21 mouse cellular contexts compared by ENCODE assay signal in the genomic region with DNA sequence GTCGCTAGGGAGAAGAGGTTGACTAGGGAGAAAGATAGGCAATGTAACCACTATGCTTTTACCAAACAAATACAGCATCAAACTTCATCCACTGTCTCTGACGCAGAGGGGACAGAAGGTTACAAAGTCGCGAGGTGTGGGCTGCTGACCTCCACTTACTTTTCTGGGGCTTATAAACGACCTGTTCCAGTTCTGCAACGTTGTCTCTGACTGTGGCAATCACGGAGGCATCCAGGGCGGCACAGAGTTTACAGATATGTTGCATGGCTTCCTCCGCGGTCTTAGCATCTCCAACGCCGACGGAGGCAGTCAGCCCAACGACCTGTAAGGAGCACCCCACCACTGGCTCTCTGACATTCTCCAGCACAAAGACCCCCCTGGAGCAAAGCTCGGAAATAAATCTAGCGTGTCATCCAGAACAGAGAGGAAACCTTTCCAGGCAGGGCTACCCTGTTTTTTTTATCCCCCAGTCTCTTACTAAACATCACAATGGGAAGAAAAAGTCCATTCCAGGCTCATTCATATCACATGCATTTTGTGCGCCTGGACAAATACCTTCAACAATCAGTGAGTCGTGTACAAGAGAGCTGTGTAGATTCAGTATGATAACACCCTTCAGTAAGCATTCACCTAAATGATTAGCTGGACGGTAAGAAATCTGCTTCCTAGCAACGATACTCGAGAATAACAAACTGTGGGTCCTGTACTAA. TPM values are rescaled to one million over a fixed set of nuclear protein-coding genes. Genes with fewer than 3 reads are reported as not detected.
DNase-seq lines count a peak whose midpoint lies in the region; ATAC-seq and TF ChIP-seq lines count a peak whose summit lies in the region.
"Had no signal": no experiment of that assay in that cellular context is flagged by ENCODE, and none has a peak within 500 bp of the region (broad histone marks: within the 10 kb centered on the region; RNA-seq: fewer than 3 reads in every experiment).

No protein-coding gene starts in this region.

- 0 out of 2 replicates have a peak overlapping the region, but pooled peaks have one; percentile 2 for H3K4me2 ChIP-seq in hindbrain, embryonic 13.5 days
- H3K4me2 ChIP-seq in liver, postnatal 0 days (ENCODE audit: low read depth, low read length): no peak overlapping the region
- no peak overlapping the region for H3K4me2 ChIP-seq in lung, postnatal 0 days (replicated peaks; ENCODE audit: low read depth, low read length)
- H3K4me2 ChIP-seq: embryonic facial prominence, embryonic 13.5 days; forebrain, embryonic 12.5 days; heart, embryonic 11.5 days; heart, embryonic 15.5 days had no signal

- no peak overlapping the region for H3K27ac ChIP-seq in hindbrain, embryonic 13.5 days
- no peak overlapping the region for H3K27ac ChIP-seq in hindbrain, embryonic 10.5 days
- H3K27ac ChIP-seq in liver, postnatal 0 days (ENCODE audit: low read depth): peak overlapping the region; percentile 96
- no peak overlapping the region for H3K27ac ChIP-seq in lung, postnatal 0 days (ENCODE audit: low read length)
- no peak overlapping the region for H3K27ac ChIP-seq in limb, embryonic 10.5 days
- H3K27ac ChIP-seq: embryonic facial prominence, embryonic 13.5 days; forebrain, embryonic 12.5 days; heart, adult 2 months; heart, embryonic 15.5 days had no signal

- peaks cover 6% of the 10 kb centered on the region; the same call in 1 of the 2 replicates for H3K27me3 ChIP-seq in hindbrain, embryonic 13.5 days
- H3K27me3 ChIP-seq in hindbrain, embryonic 10.5 days (ENCODE audit: insufficient read depth, poor library complexity, severe bottlenecking): no peaks in the 10 kb centered on the region
- no peaks in the 10 kb centered on the region for H3K27me3 ChIP-seq in liver, postnatal 0 days (ENCODE audit: insufficient read depth, low read length)
- H3K27me3 ChIP-seq in E14TG2a.4 (ENCODE audit: insufficient read depth, low read length): no peaks in the 10 kb centered on the region
- no peaks in the 10 kb centered on the region for H3K27me3 ChIP-seq in lung, postnatal 0 days (replicated peaks; ENCODE audit: insufficient read depth, low read length)
- H3K27me3 ChIP-seq in limb, embryonic 10.5 days (ENCODE audit: low read depth, poor library complexity, severe bottlenecking): peaks cover 27% of the 10 kb centered on the region
- H3K27me3 ChIP-seq: CH12.LX; forebrain, embryonic 12.5 days; heart, embryonic 15.5 days had no signal

- H3K4me3 ChIP-seq in hindbrain, embryonic 13.5 days: no peak overlapping the region
- H3K4me3 ChIP-seq in hindbrain, embryonic 10.5 days: no peak overlapping the region
- H3K4me3 ChIP-seq in liver, postnatal 0 days (ENCODE audit: low read depth, low read length): no peak overlapping the region
- H3K4me3 ChIP-seq in E14TG2a.4 (replicated peaks; ENCODE audit: low read length): peak overlapping the region; percentile 53
- H3K4me3 ChIP-seq in lung, postnatal 0 days (ENCODE audit: low read depth, low read length): no peak overlapping the region
- no peak overlapping the region for H3K4me3 ChIP-seq in limb, embryonic 10.5 days
- H3K4me3 ChIP-seq: embryonic facial prominence, embryonic 13.5 days; forebrain, embryonic 12.5 days; heart, adult 2 months; heart, embryonic 15.5 days had no signal

- no peaks in the 10 kb centered on the region for H3K9me3 ChIP-seq in hindbrain, embryonic 13.5 days
- H3K9me3 ChIP-seq in hindbrain, embryonic 10.5 days: no peaks in the 10 kb centered on the region
- H3K9me3 ChIP-seq in liver, postnatal 0 days (ENCODE audit: low read length): no peaks in the 10 kb centered on the region
- H3K9me3 ChIP-seq in E14TG2a.4 (ENCODE audit: low read length): peaks cover 11% of the 10 kb centered on the region
- no peaks in the 10 kb centered on the region for H3K9me3 ChIP-seq in lung, postnatal 0 days (ENCODE audit: low read length)
- no peaks in the 10 kb centered on the region for H3K9me3 ChIP-seq in limb, embryonic 10.5 days (replicated peaks)
- H3K9me3 ChIP-seq: embryonic facial prominence, embryonic 13.5 days; forebrain, embryonic 12.5 days; G1E; heart, embryonic 15.5 days had no signal

- WGBS in hindbrain, embryonic 13.5 days: 41% methylated on average over 21 of the region's 21 CpGs
- 50% methylated on average over 21 of the region's 21 CpGs for WGBS in hindbrain, embryonic 10.5 days
- WGBS in liver, postnatal 0 days (ENCODE audit: insufficient replicate concordance): 61% methylated on average over 21 of the region's 21 CpGs
- WGBS in lung, postnatal 0 days: 48% methylated on average over 21 of the region's 21 CpGs
- WGBS in limb, embryonic 10.5 days: 48% methylated on average over 21 of the region's 21 CpGs

- H3K4me1 ChIP-seq in hindbrain, embryonic 13.5 days (replicated peaks): peaks cover 19% of the 10 kb centered on the region
- H3K4me1 ChIP-seq in hindbrain, embryonic 10.5 days (replicated peaks): peaks cover 10% of the 10 kb centered on the region
- 0 out of 2 replicates have a peak, but pooled peaks cover 3% of the 10 kb centered on the region for H3K4me1 ChIP-seq in liver, postnatal 0 days (ENCODE audit: insufficient read depth)
- peaks cover 75% of the 10 kb centered on the region for H3K4me1 ChIP-seq in E14TG2a.4 (replicated peaks; ENCODE audit: low read depth, low read length)
- H3K4me1 ChIP-seq in lung, postnatal 0 days (ENCODE audit: insufficient read depth, low read depth, low read length): no peaks in the 10 kb centered on the region
- peaks cover 7% of the 10 kb centered on the region for H3K4me1 ChIP-seq in limb, embryonic 10.5 days
- H3K4me1 ChIP-seq: embryonic facial prominence, embryonic 13.5 days had no signal

- ATAC-seq in hindbrain, embryonic 13.5 days (ENCODE audit: low FRiP score): no peak
- peak; percentile 68 for ATAC-seq in liver, postnatal 0 days
- no peak for ATAC-seq in lung, postnatal 0 days
- ATAC-seq: forebrain, embryonic 16.5 days had no signal

- no peak overlapping the region for H3K9ac ChIP-seq in hindbrain, embryonic 13.5 days
- no peak overlapping the region for H3K9ac ChIP-seq in liver, postnatal 0 days (replicated peaks)
- H3K9ac ChIP-seq in lung, postnatal 0 days (replicated peaks; ENCODE audit: low read depth): no peak overlapping the region
- H3K9ac ChIP-seq: embryonic facial prominence, embryonic 13.5 days; forebrain, embryonic 12.5 days; heart, embryonic 15.5 days had no signal

- no peaks in the 10 kb centered on the region for H3K36me3 ChIP-seq in hindbrain, embryonic 13.5 days
- no peaks in the 10 kb centered on the region for H3K36me3 ChIP-seq in hindbrain, embryonic 10.5 days
- peaks cover 39% of the 10 kb centered on the region for H3K36me3 ChIP-seq in liver, postnatal 0 days (replicated peaks; ENCODE audit: insufficient read depth, low read length)
- H3K36me3 ChIP-seq in E14TG2a.4 (ENCODE audit: insufficient read depth, low read length): peaks cover 47% of the 10 kb centered on the region
- H3K36me3 ChIP-seq in lung, postnatal 0 days (ENCODE audit: insufficient read depth, low read length): no peaks in the 10 kb centered on the region
- H3K36me3 ChIP-seq in limb, embryonic 10.5 days: no peaks in the 10 kb centered on the region
- H3K36me3 ChIP-seq: embryonic facial prominence, embryonic 13.5 days; forebrain, embryonic 12.5 days; G1E had no signal

- no peak for TF ChIP-seq EP300 in liver, postnatal 0 days (IDR thresholded peaks at IDR 0.05; ENCODE audit: low read depth)
- no peak for TF ChIP-seq EP300 in lung, postnatal 0 days (IDR thresholded peaks at IDR 0.05)

- no peak for TF ChIP-seq CTCF in liver, postnatal 0 days (IDR thresholded peaks at IDR 0.05; ENCODE audit: low read depth)
- TF ChIP-seq CTCF in E14TG2a.4 (conservative IDR thresholded peaks at IDR 0.05; ENCODE audit: low read length): no peak
- no peak for TF ChIP-seq CTCF in lung, postnatal 0 days (IDR thresholded peaks at IDR 0.05)

- DNase-seq in hindbrain, embryonic 10.5 days (ENCODE audit: low spot score): no peak
- peak; percentile 22 for DNase-seq in liver, postnatal 0 days
- DNase-seq in liver (no peak), R1 (ENCODE audit: low read depth, low spot score) (peak; percentile 59)
- no peak for DNase-seq in lung, postnatal 0 days (ENCODE audit: low spot score)
- DNase-seq in limb, embryonic 10.5 days (ENCODE audit: low spot score): no peak
- DNase-seq: adrenal gland, postnatal 10 days; cerebellum, adult 11 months; cerebellum, adult 8-10 months; cerebellum, postnatal 14 days; gastrocnemius, postnatal 10 days; heart, adult 2 months had no signal

RNA-seq across cellular contexts. Expression of a gene that starts 17.6 kb away (rescaled TPM):
- polyA plus RNA-seq in hindbrain, embryonic 13.5 days (2015; fragmentation: Nextera tagmentation; extraction: Ambion mirVana): 3.5 and 4.3 TPM in 2 replicates
- polyA plus RNA-seq in hindbrain, embryonic 10.5 days (2016; fragmentation: Nextera tagmentation; extraction: Ambion mirVana): 2.1 and 4.2 TPM in 2 replicates
- polyA plus RNA-seq in liver, postnatal 0 days (2015; fragmentation: Nextera tagmentation; extraction: Ambion mirVana): 8.2 and 9.3 TPM in 2 replicates
- polyA plus RNA-seq in lung, postnatal 0 days (2015; fragmentation: Nextera tagmentation; extraction: Ambion mirVana): 15.3 and 18.1 TPM in 2 replicates
- polyA plus RNA-seq in limb, embryonic 10.5 days (2016; fragmentation: Nextera tagmentation; extraction: Ambion mirVana): 2.0 and 3.7 TPM in 2 replicates

RNA-seq across cellular contexts. Expression of a gene that starts 47.3 kb away (rescaled TPM):
- polyA plus RNA-seq in hindbrain, embryonic 13.5 days (2015; fragmentation: Nextera tagmentation; extraction: Ambion mirVana): 16.7 and 17.2 TPM in 2 replicates
- polyA plus RNA-seq in hindbrain, embryonic 10.5 days (2016; fragmentation: Nextera tagmentation; extraction: Ambion mirVana): 26.0 and 26.6 TPM in 2 replicates
- polyA plus RNA-seq in liver, postnatal 0 days (2015; fragmentation: Nextera tagmentation; extraction: Ambion mirVana): 35.8 and 39.2 TPM in 2 replicates
- 45.6 and 57.1 TPM in 2 replicates for polyA plus RNA-seq in lung, postnatal 0 days (2015; fragmentation: Nextera tagmentation; extraction: Ambion mirVana)
- polyA plus RNA-seq in limb, embryonic 10.5 days (2016; fragmentation: Nextera tagmentation; extraction: Ambion mirVana): 15.6 and 21.5 TPM in 2 replicates

RNA-seq across cellular contexts. Expression of a gene that starts 47.6 kb away (rescaled TPM):
- polyA plus RNA-seq in hindbrain, embryonic 13.5 days (2015; fragmentation: Nextera tagmentation; extraction: Ambion mirVana): 33.7 and 35.1 TPM in 2 replicates
- 38.4 and 45.2 TPM in 2 replicates for polyA plus RNA-seq in hindbrain, embryonic 10.5 days (2016; fragmentation: Nextera tagmentation; extraction: Ambion mirVana)
- 10.4 and 12.0 TPM in 2 replicates for polyA plus RNA-seq in liver, postnatal 0 days (2015; fragmentation: Nextera tagmentation; extraction: Ambion mirVana)
- 25.4 and 27.9 TPM in 2 replicates for polyA plus RNA-seq in lung, postnatal 0 days (2015; fragmentation: Nextera tagmentation; extraction: Ambion mirVana)
- polyA plus RNA-seq in limb, embryonic 10.5 days (2016; fragmentation: Nextera tagmentation; extraction: Ambion mirVana): 46.7 and 54.3 TPM in 2 replicates

RNA-seq across cellular contexts. Expression of a gene that starts 57.2 kb away (rescaled TPM):
- polyA plus RNA-seq in hindbrain, embryonic 13.5 days (2015; fragmentation: Nextera tagmentation; extraction: Ambion mirVana): 313 and 323 TPM in 2 replicates
- polyA plus RNA-seq in hindbrain, embryonic 10.5 days (2016; fragmentation: Nextera tagmentation; extraction: Ambion mirVana): 317 and 344 TPM in 2 replicates
- polyA plus RNA-seq in liver, postnatal 0 days (2015; fragmentation: Nextera tagmentation; extraction: Ambion mirVana): 294 and 307 TPM in 2 replicates
- polyA plus RNA-seq in lung, postnatal 0 days (2015; fragmentation: Nextera tagmentation; extraction: Ambion mirVana): 207 and 222 TPM in 2 replicates
- 321 and 322 TPM in 2 replicates for polyA plus RNA-seq in limb, embryonic 10.5 days (2016; fragmentation: Nextera tagmentation; extraction: Ambion mirVana)

Comparison
In these comparisons a context has a peak if more than half of its experiments do, and no peak if none do; other contexts are left out.
1. DNase-seq: peak in liver, postnatal 0 days (single experiment) and R1 (single experiment); none in hindbrain, embryonic 10.5 days (single experiment), liver (single experiment), lung, postnatal 0 days (single experiment) and limb, embryonic 10.5 days (single experiment).